Mouse (Mus musculus): ENCODE data around the gene Tmem120b. TPM values are rescaled to one million over a fixed set of nuclear protein-coding genes. Genes with fewer than 3 reads are reported as not detected.

Tmem120b gene
- polyA plus RNA-seq, 1 experiment from 2014 or later = 8.9 TPM

- no peaks in the 10 kb centered on the region for H3K27me3 ChIP-seq (replicated peaks; ENCODE audit: control insufficient read depth, insufficient read depth, low read length)
- no peaks in the 10 kb centered on the region for H3K9me3 ChIP-seq (ENCODE audit: control insufficient read depth, low read length)
- WGBS = 75% methylated on average over 7 of the region's 7 CpGs
- H3K36me3 ChIP-seq (ENCODE audit: control insufficient read depth, insufficient read depth, low read length) = peaks cover 23% of the 10 kb centered on the region
- no peak overlapping the region for H3K4me2 ChIP-seq (ENCODE audit: low read length)
- H3K27ac ChIP-seq (ENCODE audit: low read depth) = no peak overlapping the region
- DNase-seq (ENCODE audit: low spot score) = no peak
- no peak overlapping the region for H3K9ac ChIP-seq (ENCODE audit: low read length)
- H3K4me3 ChIP-seq (ENCODE audit: low read depth, low read length) = no peak overlapping the region
- 0 out of 2 replicates have a peak, but pooled peaks cover 4% of the 10 kb centered on the region for H3K4me1 ChIP-seq (replicated peaks; ENCODE audit: control insufficient read depth, insufficient read depth, low read length)
- ATAC-seq (replicated peaks; ENCODE audit: low FRiP score, low TSS enrichment, low read depth) = no peak
Measured at GRCm38 (mm10) chr5:123029729-123030128, 38.5 kb upstream of the Tmem120b start.

DNA sequence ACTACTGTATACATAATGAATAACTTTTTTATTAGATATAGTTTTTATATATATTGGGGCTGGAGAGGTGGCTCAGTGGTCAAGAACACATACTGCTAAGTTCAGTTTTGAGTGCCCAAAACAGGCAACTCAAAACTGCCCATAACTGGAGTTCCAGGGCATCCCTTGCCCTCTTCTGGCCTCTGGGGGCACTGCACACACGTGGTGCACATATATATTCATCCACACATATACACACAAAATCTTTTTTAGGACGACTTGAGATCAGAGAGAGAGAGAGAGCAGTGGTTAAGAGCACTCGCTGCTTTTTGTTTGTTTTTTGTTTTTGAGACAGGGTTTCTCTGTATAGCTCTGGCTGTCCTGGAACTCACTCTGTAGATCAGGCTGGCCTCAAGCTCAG is 36.9 kb upstream of the Tmem120b start:
- H3K27ac ChIP-seq (ENCODE audit: low read depth) = no peak overlapping the region
- DNase-seq (ENCODE audit: low spot score) (no peak), ATAC-seq (replicated peaks; ENCODE audit: low FRiP score, low TSS enrichment, low read depth) (no peak)
- WGBS = 83% methylated on average over 3 of the region's 3 CpGs
- H3K9ac ChIP-seq (ENCODE audit: low read length) = no peak overlapping the region
- no peak overlapping the region for H3K4me3 ChIP-seq (ENCODE audit: low read depth, low read length)
- no peaks in the 10 kb centered on the region for H3K9me3 ChIP-seq (ENCODE audit: control insufficient read depth, low read length)
- peaks cover 23% of the 10 kb centered on the region for H3K36me3 ChIP-seq (ENCODE audit: control insufficient read depth, insufficient read depth, low read length)
- H3K4me2 ChIP-seq (ENCODE audit: low read length) = no peak overlapping the region
- 0 out of 2 replicates have a peak, but pooled peaks cover 2% of the 10 kb centered on the region for H3K4me1 ChIP-seq (replicated peaks; ENCODE audit: control insufficient read depth, insufficient read depth, low read length)
- H3K27me3 ChIP-seq (replicated peaks; ENCODE audit: control insufficient read depth, insufficient read depth, low read length) = no peaks in the 10 kb centered on the region

DNA sequence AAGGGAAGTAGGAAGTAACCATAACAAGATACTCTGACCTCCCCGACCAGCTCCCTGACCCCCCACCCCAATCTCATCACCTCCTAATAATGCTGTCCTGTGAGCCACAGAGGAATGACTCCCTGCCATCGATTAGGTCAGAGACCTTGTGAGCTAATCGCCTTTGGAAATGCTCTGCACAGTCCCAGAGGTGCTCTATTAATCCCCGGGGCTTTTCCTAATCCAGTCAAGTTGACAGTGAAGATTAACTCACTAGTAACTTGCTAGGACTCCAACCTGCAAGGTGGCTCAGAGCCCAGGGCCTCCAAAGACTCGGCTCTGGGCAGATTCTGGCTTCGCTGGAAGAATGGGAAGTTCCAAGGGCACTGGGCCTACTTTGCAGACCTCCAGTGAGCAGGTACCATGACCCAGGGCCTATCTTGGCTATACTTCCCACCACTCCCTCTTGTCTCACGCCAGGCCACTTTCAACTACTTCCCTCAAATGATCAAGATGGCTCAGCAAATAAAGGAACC is 34.5 kb upstream of the Tmem120b start:
- Histone ChIP-seq H3K9ac (ENCODE audit: low read length) (no peak overlapping the region), H3K4me2 (ENCODE audit: low read length) (no peak overlapping the region), H3K36me3 (ENCODE audit: control insufficient read depth, insufficient read depth, low read length) (peaks cover 23% of the 10 kb centered on the region), H3K9me3 (ENCODE audit: control insufficient read depth, low read length) (no peaks in the 10 kb centered on the region), H3K27ac (ENCODE audit: low read depth) (no peak overlapping the region), H3K27me3 (replicated peaks; ENCODE audit: control insufficient read depth, insufficient read depth, low read length) (no peaks in the 10 kb centered on the region), H3K4me3 (ENCODE audit: low read depth, low read length) (no peak overlapping the region), H3K4me1 (replicated peaks; ENCODE audit: control insufficient read depth, insufficient read depth, low read length) (no peaks in the 10 kb centered on the region)
- DNase-seq (ENCODE audit: low spot score) = no peak
- 69% methylated on average over 7 of the region's 7 CpGs for WGBS
- no peak for ATAC-seq (replicated peaks; ENCODE audit: low FRiP score, low TSS enrichment, low read depth)

- H3K27ac ChIP-seq (ENCODE audit: low read depth) = no peak overlapping the region
- peaks cover 13% of the 10 kb centered on the region for H3K36me3 ChIP-seq (ENCODE audit: control insufficient read depth, insufficient read depth, low read length)
- H3K4me3 ChIP-seq (ENCODE audit: low read depth, low read length) = no peak overlapping the region
- no peak overlapping the region for H3K9ac ChIP-seq (ENCODE audit: low read length)
- H3K9me3 ChIP-seq (ENCODE audit: control insufficient read depth, low read length) = no peaks in the 10 kb centered on the region
- ATAC-seq (replicated peaks; ENCODE audit: low FRiP score, low TSS enrichment, low read depth) = no peak
- no peak for DNase-seq (ENCODE audit: low spot score)
- no peak overlapping the region for H3K4me2 ChIP-seq (ENCODE audit: low read length)
- no peaks in the 10 kb centered on the region for H3K27me3 ChIP-seq (replicated peaks; ENCODE audit: control insufficient read depth, insufficient read depth, low read length)
- peaks cover 4% of the 10 kb centered on the region; the same call in 1 of the 2 replicates for H3K4me1 ChIP-seq (replicated peaks; ENCODE audit: control insufficient read depth, insufficient read depth, low read length)
- WGBS = 77% methylated on average over 4 of the region's 4 CpGs
Measured at GRCm38 (mm10) chr5:123035089-123035488, 33.1 kb upstream of the Tmem120b start.

DNA sequence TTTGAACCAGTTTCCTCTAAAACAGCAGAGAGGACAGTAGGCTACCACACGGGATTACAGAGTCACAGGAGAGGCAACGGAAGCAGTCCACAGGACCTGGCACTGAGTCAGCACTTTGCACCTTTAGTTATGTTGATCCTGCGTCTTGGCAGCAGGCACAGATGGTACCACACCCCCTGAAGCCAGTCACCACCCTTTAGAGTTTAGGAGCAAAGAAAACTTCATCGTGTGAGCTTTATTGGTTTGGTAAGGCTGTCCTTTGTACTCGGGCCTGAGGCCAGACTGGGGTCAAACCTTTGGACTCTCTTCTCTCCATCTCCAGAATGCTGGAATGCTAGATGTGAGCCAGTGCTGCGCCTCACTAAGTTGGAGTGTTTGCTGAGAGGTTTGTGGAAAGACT is 32.7 kb upstream of the Tmem120b start:
- H3K36me3 ChIP-seq (ENCODE audit: control insufficient read depth, insufficient read depth, low read length) = peaks cover 8% of the 10 kb centered on the region
- no peaks in the 10 kb centered on the region for H3K27me3 ChIP-seq (replicated peaks; ENCODE audit: control insufficient read depth, insufficient read depth, low read length)
- no peak overlapping the region for H3K4me3 ChIP-seq (ENCODE audit: low read depth, low read length)
- peaks cover 4% of the 10 kb centered on the region; the same call in 1 of the 2 replicates for H3K4me1 ChIP-seq (replicated peaks; ENCODE audit: control insufficient read depth, insufficient read depth, low read length)
- H3K4me2 ChIP-seq (ENCODE audit: low read length) = no peak overlapping the region
- 31% methylated on average over 6 of the region's 6 CpGs for WGBS
- no peaks in the 10 kb centered on the region for H3K9me3 ChIP-seq (ENCODE audit: control insufficient read depth, low read length)
- ATAC-seq (replicated peaks; ENCODE audit: low FRiP score, low TSS enrichment, low read depth) (0 out of 2 replicates have a peak, but pooled peaks have one; percentile 48), DNase-seq (ENCODE audit: low spot score) (no peak)
- H3K27ac ChIP-seq (ENCODE audit: low read depth) = no peak overlapping the region
- no peak overlapping the region for H3K9ac ChIP-seq (ENCODE audit: low read length)

GRCm38 (mm10) chr5:123038115-123038514 is 30.1 kb upstream of the Tmem120b start:
- Histone ChIP-seq H3K36me3 (ENCODE audit: control insufficient read depth, insufficient read depth, low read length) (no peaks in the 10 kb centered on the region), H3K9ac (ENCODE audit: low read length) (no peak overlapping the region), H3K4me2 (ENCODE audit: low read length) (no peak overlapping the region), H3K4me1 (replicated peaks; ENCODE audit: control insufficient read depth, insufficient read depth, low read length) (peaks cover 4% of the 10 kb centered on the region; the same call in 1 of the 2 replicates), H3K27ac (ENCODE audit: low read depth) (no peak overlapping the region), H3K27me3 (replicated peaks; ENCODE audit: control insufficient read depth, insufficient read depth, low read length) (no peaks in the 10 kb centered on the region), H3K4me3 (ENCODE audit: low read depth, low read length) (no peak overlapping the region), H3K9me3 (ENCODE audit: control insufficient read depth, low read length) (no peaks in the 10 kb centered on the region)
- no peak for DNase-seq (ENCODE audit: low spot score)
- WGBS = 88% methylated on average over 5 of the region's 5 CpGs
- ATAC-seq (replicated peaks; ENCODE audit: low FRiP score, low TSS enrichment, low read depth) = no peak

- 5% methylated on average over 25 of the region's 25 CpGs for WGBS
- H3K36me3 ChIP-seq (ENCODE audit: control insufficient read depth, insufficient read depth, low read length) = no peaks in the 10 kb centered on the region
- ATAC-seq (replicated peaks; ENCODE audit: low FRiP score, low TSS enrichment, low read depth) (peak; percentile 55), DNase-seq (ENCODE audit: low spot score) (peak; percentile 83)
- H3K4me3 ChIP-seq (ENCODE audit: low read depth, low read length) = peak overlapping the region; percentile 27
- H3K4me1 ChIP-seq (replicated peaks; ENCODE audit: control insufficient read depth, insufficient read depth, low read length) = peaks cover 4% of the 10 kb centered on the region; the same call in 1 of the 2 replicates
- H3K9ac ChIP-seq (ENCODE audit: low read length) = no peak overlapping the region
- peak overlapping the region; percentile 56 for H3K4me2 ChIP-seq (ENCODE audit: low read length)
- H3K27me3 ChIP-seq (replicated peaks; ENCODE audit: control insufficient read depth, insufficient read depth, low read length) = no peaks in the 10 kb centered on the region
- H3K27ac ChIP-seq (ENCODE audit: low read depth) = no peak overlapping the region
- no peaks in the 10 kb centered on the region for H3K9me3 ChIP-seq (ENCODE audit: control insufficient read depth, low read length)
Measured at GRCm38 (mm10) chr5:123039120-123039752, 29.0 kb upstream of the Tmem120b start.

DNA sequence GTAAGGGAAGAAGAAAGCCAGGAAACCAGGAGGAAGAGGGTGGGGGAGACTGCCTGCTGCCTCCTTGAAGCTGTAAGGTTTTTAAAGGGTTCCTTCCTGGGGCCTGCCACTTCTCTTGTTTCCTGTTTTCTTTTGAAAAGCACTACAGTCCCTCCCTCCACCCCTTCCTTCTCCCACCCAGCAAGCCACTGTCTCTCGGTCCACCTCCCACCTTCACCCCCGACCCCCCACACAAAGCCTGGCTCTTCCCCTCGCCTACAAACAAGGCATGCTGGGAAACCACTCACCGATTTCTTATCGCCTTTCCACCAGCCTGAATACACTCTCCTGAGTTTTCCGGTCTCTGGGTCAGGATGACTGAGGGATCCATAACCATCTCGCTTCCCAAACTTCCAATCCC is 27.4 kb upstream of the Tmem120b start:
- H3K9ac ChIP-seq (ENCODE audit: low read length) = no peak overlapping the region
- no peaks in the 10 kb centered on the region for H3K36me3 ChIP-seq (ENCODE audit: control insufficient read depth, insufficient read depth, low read length)
- 59% methylated on average over 7 of the region's 7 CpGs for WGBS
- no peaks in the 10 kb centered on the region for H3K27me3 ChIP-seq (replicated peaks; ENCODE audit: control insufficient read depth, insufficient read depth, low read length)
- peaks cover 4% of the 10 kb centered on the region; the same call in 1 of the 2 replicates for H3K4me1 ChIP-seq (replicated peaks; ENCODE audit: control insufficient read depth, insufficient read depth, low read length)
- no peak overlapping the region for H3K4me3 ChIP-seq (ENCODE audit: low read depth, low read length)
- no peak overlapping the region for H3K4me2 ChIP-seq (ENCODE audit: low read length)
- H3K9me3 ChIP-seq (ENCODE audit: control insufficient read depth, low read length) = no peaks in the 10 kb centered on the region
- no peak overlapping the region for H3K27ac ChIP-seq (ENCODE audit: low read depth)
- DNase-seq (ENCODE audit: low spot score) = no peak
- no peak for ATAC-seq (replicated peaks; ENCODE audit: low FRiP score, low TSS enrichment, low read depth)

DNA sequence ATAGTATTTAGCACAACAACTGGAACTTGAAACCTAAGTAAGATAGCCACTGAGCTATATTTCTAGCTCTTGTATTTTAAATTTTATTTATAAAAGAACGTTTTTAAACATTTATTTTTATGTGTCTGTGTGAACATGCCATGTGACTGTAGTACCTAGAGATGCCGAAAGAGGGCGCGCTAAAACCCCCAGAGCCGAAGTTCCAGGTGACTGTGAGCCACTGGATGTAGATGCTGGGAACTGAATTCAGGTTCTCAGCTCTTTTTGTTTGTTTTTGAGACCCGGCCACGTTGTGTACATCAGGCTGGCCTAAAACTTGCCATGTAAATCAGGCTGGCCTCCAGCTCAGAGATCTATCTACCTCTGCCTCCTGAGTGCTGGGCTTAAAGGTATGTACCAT is 24.4 kb upstream of the Tmem120b start:
- Histone ChIP-seq H3K27ac (ENCODE audit: low read depth) (no peak overlapping the region), H3K9me3 (ENCODE audit: control insufficient read depth, low read length) (no peaks in the 10 kb centered on the region), H3K9ac (ENCODE audit: low read length) (no peak overlapping the region), H3K4me2 (ENCODE audit: low read length) (no peak overlapping the region), H3K4me1 (replicated peaks; ENCODE audit: control insufficient read depth, insufficient read depth, low read length) (peaks cover 4% of the 10 kb centered on the region; the same call in 1 of the 2 replicates), H3K36me3 (ENCODE audit: control insufficient read depth, insufficient read depth, low read length) (no peaks in the 10 kb centered on the region), H3K27me3 (replicated peaks; ENCODE audit: control insufficient read depth, insufficient read depth, low read length) (no peaks in the 10 kb centered on the region), H3K4me3 (ENCODE audit: low read depth, low read length) (no peak overlapping the region)
- 23% methylated on average over 7 of the region's 7 CpGs for WGBS
- DNase-seq (ENCODE audit: low spot score) (no peak), ATAC-seq (replicated peaks; ENCODE audit: low FRiP score, low TSS enrichment, low read depth) (no peak)

All from intestine, embryonic 14.5 days (tissue).